Mouse (Mus musculus): ENCODE data around the gene Rab2b.

- TF ChIP-seq CTCF (IDR thresholded peaks at IDR 0.05; ENCODE audit: extremely low read depth, insufficient read depth, insufficient read length, insufficient replicate concordance) = no peak
- no peak for TF ChIP-seq POLR2A (IDR thresholded peaks at IDR 0.05; ENCODE audit: low read depth, low read length)
These were observed 16.4 kb upstream of the Rab2b start for GRCm38 (mm10) chr14:52295558-52296264.

Measured in spleen, adult 2 months (tissue).